Mouse (Mus musculus): ENCODE data around the gene Trpm8. TPM values are rescaled to one million over a fixed set of nuclear protein-coding genes. Genes with fewer than 3 reads are reported as not detected.

The Trpm8 gene
- total RNA-seq, 1 experiment from 2014 or later, result not detected

- no peak for DNase-seq
Observed at GRCm38 (mm10) chr1:88285652-88286051, 8.2 kb downstream of the Trpm8 start.

DNA sequence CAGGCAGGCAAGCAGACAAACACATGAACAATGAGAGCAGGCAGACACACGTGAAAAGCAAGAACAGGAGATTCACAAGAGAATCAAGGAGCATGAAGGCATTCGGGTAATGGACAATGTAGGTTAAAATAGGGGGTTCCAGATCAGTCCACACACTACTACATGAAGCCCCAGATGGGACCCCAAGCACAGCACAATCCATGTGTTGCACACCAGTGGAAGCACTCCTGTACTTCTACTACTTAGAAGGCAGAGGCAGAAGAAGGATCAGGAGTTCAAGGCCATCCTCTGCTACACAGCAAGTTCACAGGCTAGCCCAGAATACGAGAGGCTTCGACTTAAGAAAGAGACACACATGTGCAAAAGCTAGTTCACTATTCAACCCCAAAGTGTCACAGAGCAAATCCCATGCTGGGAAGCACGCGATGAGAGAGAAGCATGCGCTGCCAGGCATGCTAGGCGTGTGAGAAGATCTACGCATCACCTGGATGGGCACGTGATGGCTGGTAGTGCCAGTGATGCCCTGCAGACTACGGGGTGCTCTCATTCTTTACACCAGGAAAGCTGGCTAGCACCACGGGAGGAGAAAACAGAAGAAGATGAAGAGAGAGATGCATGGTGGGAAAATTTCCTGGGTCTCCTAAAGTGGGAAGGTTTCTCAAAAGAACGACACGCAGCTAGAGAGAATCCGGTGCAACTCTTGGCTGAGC is 8.8 kb downstream of the Trpm8 start:
- DNase-seq, result no peak

GRCm38 (mm10) chr1:88286887-88287696 is 9.6 kb downstream of the Trpm8 start:
- DNase-seq, result no peak

DNA sequence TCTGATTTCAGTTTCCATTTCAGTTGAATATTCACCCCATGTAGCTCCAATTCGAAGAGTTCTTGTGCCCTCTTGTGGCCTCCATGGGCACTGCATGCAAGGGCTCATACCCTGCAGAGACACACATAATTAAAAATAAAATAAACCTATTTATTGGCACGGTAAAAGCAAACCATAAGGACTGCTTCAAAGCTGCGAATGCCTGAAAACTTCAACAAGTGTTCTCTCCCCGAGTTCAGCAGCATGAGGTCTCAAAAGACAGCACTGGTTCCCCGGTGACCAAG is 10.2 kb downstream of the Trpm8 start:
- DNase-seq, result peak; percentile 79

DNA sequence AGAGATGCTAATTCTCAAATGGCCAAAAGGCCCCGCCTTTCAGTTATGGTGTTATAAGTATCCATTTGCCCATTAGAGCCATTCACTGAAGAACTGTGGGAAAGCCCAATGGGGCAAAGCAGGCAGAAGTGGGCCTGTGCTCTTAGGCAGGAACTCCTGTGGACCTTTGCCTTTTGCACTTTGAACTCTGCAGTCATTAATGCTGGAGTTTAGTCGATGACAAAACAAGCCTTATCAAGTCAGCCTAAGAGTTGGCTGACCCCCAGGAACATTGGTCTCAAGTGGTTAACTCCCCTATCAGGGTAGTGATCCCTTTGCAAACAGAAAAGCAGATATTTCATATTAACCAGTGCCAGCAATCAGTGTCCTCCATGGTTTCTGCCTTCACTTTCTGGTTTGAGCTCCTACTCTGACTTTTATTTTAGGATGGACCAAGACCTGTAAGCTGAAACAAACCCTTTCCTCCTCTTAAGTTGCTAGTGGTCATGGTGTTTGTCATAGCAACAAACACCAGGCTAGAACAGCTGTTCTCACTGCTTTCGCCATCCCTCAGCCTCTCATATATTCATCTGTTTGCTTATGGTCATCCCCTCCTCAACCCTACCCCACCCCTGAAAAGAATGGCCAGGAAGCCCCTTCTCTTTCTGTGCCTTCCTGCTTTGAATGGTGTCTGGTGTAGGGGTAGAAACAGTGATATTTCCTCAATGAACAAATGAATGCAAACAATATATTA is 10.8 kb downstream of the Trpm8 start:
- DNase-seq, result no peak

GRCm38 (mm10) chr1:88288789-88289127 is 11.3 kb downstream of the Trpm8 start:
- no peak for DNase-seq

GRCm38 (mm10) chr1:88289152-88289551 is 11.7 kb downstream of the Trpm8 start:
- no peak for DNase-seq

- peak; percentile 78 for DNase-seq
Observed at GRCm38 (mm10) chr1:88289917-88290316, 12.5 kb downstream of the Trpm8 start.

DNA sequence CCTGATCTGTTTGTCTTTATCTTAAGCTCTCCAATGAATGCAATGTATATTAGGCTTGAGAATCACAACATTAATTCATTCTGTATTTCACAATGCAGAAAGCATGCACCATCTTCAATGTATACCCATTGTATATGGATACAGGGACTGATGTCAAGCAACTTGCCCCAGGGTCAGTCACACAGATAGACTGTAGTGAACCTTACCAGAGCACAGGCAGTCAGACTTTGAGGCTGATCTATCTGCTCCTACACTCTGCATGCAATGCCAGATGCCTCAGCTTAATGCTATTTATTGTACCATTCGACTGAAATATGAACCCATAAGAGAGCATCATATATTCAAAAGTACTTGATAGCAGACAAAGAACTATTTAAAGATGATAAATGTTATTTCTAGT is 13.1 kb downstream of the Trpm8 start:
- DNase-seq, result no peak

GRCm38 (mm10) chr1:88291409-88292005 is 14.0 kb downstream of the Trpm8 start:
- no peak for DNase-seq

GRCm38 (mm10) chr1:88292057-88292456 is 14.6 kb downstream of the Trpm8 start:
- DNase-seq, result no peak

DNA sequence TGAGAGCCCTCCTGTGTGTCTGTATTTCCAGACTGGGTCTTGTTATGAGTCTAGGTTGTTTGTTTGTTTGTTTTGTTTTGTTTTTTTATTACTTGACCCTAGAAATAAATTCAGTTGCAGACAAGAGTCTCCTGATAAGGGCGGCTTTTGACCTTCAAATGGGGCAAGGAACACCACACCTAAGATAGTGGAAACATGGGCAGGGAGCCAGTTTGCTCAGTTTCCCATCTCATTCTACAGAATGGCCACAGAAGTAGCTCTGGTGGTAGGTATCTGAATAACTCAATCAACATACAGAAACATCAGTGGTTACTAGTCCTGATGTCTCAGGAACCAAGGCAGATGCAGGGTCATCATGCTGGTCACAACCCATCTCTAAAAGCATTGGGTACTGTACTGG is 17.2 kb downstream of the Trpm8 start:
- DNase-seq, result no peak

- DNase-seq, result no peak
Observed at GRCm38 (mm10) chr1:88296171-88296920, 18.9 kb downstream of the Trpm8 start.

GRCm38 (mm10) chr1:88297480-88298258 is 20.2 kb downstream of the Trpm8 start:
- DNase-seq, result no peak

GRCm38 (mm10) chr1:88298686-88299528 is 21.4 kb downstream of the Trpm8 start:
- DNase-seq, result no peak

- DNase-seq, result no peak
Observed at GRCm38 (mm10) chr1:88299529-88299945, 22.1 kb downstream of the Trpm8 start.

- DNase-seq, result no peak
Observed at GRCm38 (mm10) chr1:88300301-88301050, 23.0 kb downstream of the Trpm8 start.

- DNase-seq, result no peak
Observed at GRCm38 (mm10) chr1:88301121-88302014, 23.9 kb downstream of the Trpm8 start.

Data from adrenal gland, postnatal 25 days (tissue).